Mouse (Mus musculus): Measurements from ENCODE around the gene Plekhm1. TPM values are rescaled to one million over a fixed set of nuclear protein-coding genes. Genes with fewer than 3 reads are reported as not detected.
A peak's percentile ranks its signal among the peaks of the same experiment; 100 is the strongest.
"Not testable (repeated sequence)": the region's sequence is repeated elsewhere in the genome, so short reads cannot be mapped to it uniquely, and the experiment has no call there.

Gene Plekhm1
- 9.1 TPM in 2 replicates for polyA plus RNA-seq (2015; fragmentation: Nextera tagmentation; extraction: Ambion mirVana)

GRCm38 (mm10) chr11:103411981-103412949 lies at the start of gene Plekhm1:
Gene Plekhm1 (minus strand): TSS chr11:103412687.
- H3K9ac ChIP-seq: peak within 1 kb of the TSS; percentile 90
- peaks cover 12% of the 10 kb centered on the region for H3K27me3 ChIP-seq
- peak; percentile 99 for ATAC-seq (ENCODE audit: low FRiP score)
- peak within 1 kb of the TSS; percentile 83 for H3K4me2 ChIP-seq
- H3K9me3 ChIP-seq: no peaks in the 10 kb centered on the region
- peak within 1 kb of the TSS; percentile 78 for H3K27ac ChIP-seq
- peak within 1 kb of the TSS; percentile 86 for H3K4me3 ChIP-seq
- peaks cover 29% of the 10 kb centered on the region for H3K4me1 ChIP-seq (replicated peaks)
- peaks cover 5% of the 10 kb centered on the region; the same call in 1 of the 2 replicates for H3K36me3 ChIP-seq
- under 1% methylated on average over 55 of the region's 67 CpGs for WGBS

GRCm38 (mm10) chr11:103451105-103451504 lies 38.6 kb upstream of the Plekhm1 start:
- not testable (repeated sequence) for H3K4me3 ChIP-seq; ATAC-seq (ENCODE audit: low FRiP score); H3K4me1 ChIP-seq (replicated peaks); H3K4me2 ChIP-seq; H3K9me3 ChIP-seq; H3K36me3 ChIP-seq; H3K27me3 ChIP-seq; H3K9ac ChIP-seq; H3K27ac ChIP-seq
- WGBS: 22% methylated on average over 1 of the region's 1 CpGs

- ATAC-seq (ENCODE audit: low FRiP score); H3K27ac ChIP-seq; H3K9ac ChIP-seq; H3K27me3 ChIP-seq; H3K9me3 ChIP-seq; H3K4me1 ChIP-seq (replicated peaks); H3K4me3 ChIP-seq; H3K36me3 ChIP-seq; H3K4me2 ChIP-seq: not testable (repeated sequence)
- WGBS: 88% methylated on average over 14 of the region's 14 CpGs
These were observed 37.2 kb upstream of the Plekhm1 start for GRCm38 (mm10) chr11:103449721-103450120.

- Histone ChIP-seq H3K36me3 (no peaks in the 10 kb centered on the region), H3K9ac (no peak overlapping the region), H3K4me3 (no peak overlapping the region), H3K4me1 (replicated peaks) (0 out of 2 replicates have a peak, but pooled peaks cover 6% of the 10 kb centered on the region), H3K27ac (no peak overlapping the region), H3K27me3 (no peaks in the 10 kb centered on the region), H3K9me3 (no peaks in the 10 kb centered on the region), H3K4me2 (no peak overlapping the region)
- 91% methylated on average over 3 of the region's 3 CpGs for WGBS
- no peak for ATAC-seq (ENCODE audit: low FRiP score)
These were observed 31.2 kb upstream of the Plekhm1 start for GRCm38 (mm10) chr11:103443678-103444077.

GRCm38 (mm10) chr11:103436282-103436681 lies 23.8 kb upstream of the Plekhm1 start:
- Histone ChIP-seq H3K9me3 (no peaks in the 10 kb centered on the region), H3K27me3 (no peaks in the 10 kb centered on the region), H3K27ac (no peak overlapping the region), H3K36me3 (no peaks in the 10 kb centered on the region), H3K4me3 (no peak overlapping the region), H3K4me2 (no peak overlapping the region), H3K4me1 (replicated peaks) (no peaks in the 10 kb centered on the region), H3K9ac (no peak overlapping the region)
- ATAC-seq (ENCODE audit: low FRiP score): no peak
- WGBS: 89% methylated on average over 5 of the region's 5 CpGs

- Histone ChIP-seq H3K4me2 (no peak overlapping the region), H3K9ac (no peak overlapping the region), H3K9me3 (no peaks in the 10 kb centered on the region), H3K36me3 (no peaks in the 10 kb centered on the region), H3K4me1 (replicated peaks) (no peaks in the 10 kb centered on the region), H3K27ac (no peak overlapping the region), H3K4me3 (no peak overlapping the region), H3K27me3 (no peaks in the 10 kb centered on the region)
- 38% methylated on average over 5 of the region's 5 CpGs for WGBS
- ATAC-seq (ENCODE audit: low FRiP score): no peak
These were observed 12.5 kb upstream of the Plekhm1 start for GRCm38 (mm10) chr11:103425031-103425430.

- 90% methylated on average over 13 of the region's 13 CpGs for WGBS
- peaks cover 7% of the 10 kb centered on the region for H3K27me3 ChIP-seq
- no peaks in the 10 kb centered on the region for H3K4me1 ChIP-seq (replicated peaks)
These were observed 7.2 kb upstream of the Plekhm1 start for GRCm38 (mm10) chr11:103419667-103420066.

GRCm38 (mm10) chr11:103419226-103419625 lies 6.7 kb upstream of the Plekhm1 start:
- H3K9me3 ChIP-seq: no peaks in the 10 kb centered on the region
- 79% methylated on average over 5 of the region's 5 CpGs for WGBS
- no peak overlapping the region for H3K4me3 ChIP-seq
- no peak overlapping the region for H3K9ac ChIP-seq
- no peaks in the 10 kb centered on the region for H3K36me3 ChIP-seq
- H3K4me1 ChIP-seq (replicated peaks): no peaks in the 10 kb centered on the region
- no peak overlapping the region for H3K4me2 ChIP-seq
- ATAC-seq (ENCODE audit: low FRiP score): no peak
- peaks cover 11% of the 10 kb centered on the region for H3K27me3 ChIP-seq
- no peak overlapping the region for H3K27ac ChIP-seq

More at GRCm38 (mm10) chr11:103419667-103420066, 7.2 kb upstream of the Plekhm1 start:
- Histone ChIP-seq H3K36me3 (no peaks in the 10 kb centered on the region), H3K9ac (no peak overlapping the region), H3K4me3 (no peak overlapping the region), H3K4me2 (no peak overlapping the region), H3K27ac (no peak overlapping the region), H3K9me3 (no peaks in the 10 kb centered on the region)
- ATAC-seq (ENCODE audit: low FRiP score): no peak

- Histone ChIP-seq H3K4me2 (peak overlapping the region; percentile 83), H3K9me3 (no peaks in the 10 kb centered on the region), H3K4me1 (replicated peaks) (peaks cover 23% of the 10 kb centered on the region), H3K27ac (no peak overlapping the region), H3K9ac (0 out of 2 replicates have a peak overlapping the region, but pooled peaks have one; percentile 70), H3K27me3 (peaks cover 12% of the 10 kb centered on the region), H3K36me3 (peaks cover 5% of the 10 kb centered on the region; the same call in 1 of the 2 replicates), H3K4me3 (peak overlapping the region; percentile 86; the same call in 1 of the 2 replicates)
- ATAC-seq (ENCODE audit: low FRiP score): no peak
- 92% methylated on average over 1 of the region's 1 CpGs for WGBS
These were observed 1.0 kb upstream of the Plekhm1 start for GRCm38 (mm10) chr11:103413516-103413915.

GRCm38 (mm10) chr11:103412950-103413423 lies 500 bp upstream of the Plekhm1 start:
- peak overlapping the region; percentile 78 for H3K27ac ChIP-seq
- H3K4me1 ChIP-seq (replicated peaks): peaks cover 23% of the 10 kb centered on the region
- H3K9ac ChIP-seq: peak overlapping the region; percentile 70
- peak overlapping the region; percentile 86 for H3K4me3 ChIP-seq
- peaks cover 5% of the 10 kb centered on the region; the same call in 1 of the 2 replicates for H3K36me3 ChIP-seq
- no peaks in the 10 kb centered on the region for H3K9me3 ChIP-seq
- 3% methylated on average over 14 of the region's 14 CpGs for WGBS
- peak; percentile 60 for ATAC-seq (ENCODE audit: low FRiP score)
- H3K4me2 ChIP-seq: peak overlapping the region; percentile 83
- H3K27me3 ChIP-seq: peaks cover 12% of the 10 kb centered on the region

GRCm38 (mm10) chr11:103411301-103411700 lies 1.2 kb downstream of the Plekhm1 start:
- H3K27ac ChIP-seq: no peak overlapping the region
- WGBS: 94% methylated on average over 1 of the region's 1 CpGs
- 0 out of 2 replicates have a peak overlapping the region, but pooled peaks have one; percentile 90 for H3K9ac ChIP-seq

GRCm38 (mm10) chr11:103408880-103409279 lies 3.6 kb downstream of the Plekhm1 start:
- no peaks in the 10 kb centered on the region for H3K27me3 ChIP-seq
- H3K4me3 ChIP-seq: no peak overlapping the region
- no peak overlapping the region for H3K4me2 ChIP-seq
- no peak overlapping the region for H3K27ac ChIP-seq
- 95% methylated on average over 13 of the region's 13 CpGs for WGBS
- H3K4me1 ChIP-seq (replicated peaks): peaks cover 29% of the 10 kb centered on the region
- no peak overlapping the region for H3K9ac ChIP-seq
- H3K36me3 ChIP-seq: peaks cover 5% of the 10 kb centered on the region; the same call in 1 of the 2 replicates
- no peak for ATAC-seq (ENCODE audit: low FRiP score)
- H3K9me3 ChIP-seq: no peaks in the 10 kb centered on the region

More at GRCm38 (mm10) chr11:103411301-103411700, 1.2 kb downstream of the Plekhm1 start:
- Histone ChIP-seq H3K4me1 (replicated peaks) (peaks cover 29% of the 10 kb centered on the region), H3K4me3 (peak overlapping the region; percentile 86), H3K9me3 (no peaks in the 10 kb centered on the region), H3K36me3 (peaks cover 5% of the 10 kb centered on the region; the same call in 1 of the 2 replicates), H3K4me2 (peak overlapping the region; percentile 83), H3K27me3 (peaks cover 12% of the 10 kb centered on the region)
- ATAC-seq (ENCODE audit: low FRiP score): no peak
